Mouse (Mus musculus) liver, postnatal 0 days (tissue): Measurements from ENCODE around the gene Pgs1. TPM values are rescaled to one million over a fixed set of nuclear protein-coding genes. Genes with fewer than 3 reads are reported as not detected.

Experiments
- ATAC-seq: fragments of 200-750 bp; cut with Nextera tagmentation; 2 replicates; pipeline ENCODE4 v1.8.0; 2017; ENCODE audit warnings: mild to moderate bottlenecking, moderate library complexity
- DNase-seq: peaks from one replicate; pipeline ENCODE4 v3.0.0-alpha.2; 2016
- H3K27ac ChIP-seq: fragments of 300-500 bp; sonication (generic); 2 replicates; pipeline ENCODE4 v1.5.1; 2014; ENCODE audit warnings: antibody characterized with exemption, moderate library complexity, mild to moderate bottlenecking, low read depth
- H3K27me3 ChIP-seq: fragments of 300-500 bp; sonication (generic); 2 replicates; pipeline ENCODE4 v1.6.1; 2014; ENCODE audit warnings: low read length, control low read depth, mixed read lengths; ENCODE audit not compliant: insufficient read depth
- H3K36me3 ChIP-seq: fragments of 300-500 bp; sonication (generic); replicated peaks from 2 replicates; pipeline ENCODE4 v1.6.1; 2014; ENCODE audit warnings: mild to moderate bottlenecking, control low read depth, low read length, moderate library complexity, mixed read lengths; ENCODE audit not compliant: insufficient read depth
- H3K4me1 ChIP-seq: fragments of 300-500 bp; sonication (generic); 2 replicates; pipeline ENCODE4 v1.6.1; 2014; ENCODE audit warnings: antibody characterized with exemption, mild to moderate bottlenecking, control low read depth; ENCODE audit not compliant: insufficient read depth
- H3K4me2 ChIP-seq: fragments of 300-500 bp; sonication (generic); 2 replicates; pipeline ENCODE4 v1.6.1; 2014; ENCODE audit warnings: low read depth, mild to moderate bottlenecking, low read length, moderate library complexity, mixed read lengths
- H3K4me3 ChIP-seq: fragments of 300-500 bp; sonication (generic); 2 replicates; pipeline ENCODE4 v1.5.1; 2014; ENCODE audit warnings: low read depth, low read length
- H3K9ac ChIP-seq: fragments of 300-500 bp; sonication (generic); replicated peaks from 2 replicates; pipeline ENCODE4 v1.6.1; 2014; ENCODE audit warnings: mild to moderate bottlenecking, moderate library complexity
- H3K9me3 ChIP-seq: fragments of 300-500 bp; sonication (generic); 2 replicates; pipeline ENCODE4 v1.6.1; 2016; ENCODE audit warnings: mild to moderate bottlenecking, control low read depth, low read length, mixed read lengths
- CTCF ChIP-seq: sonication (generic); IDR thresholded peaks from 2 replicates; pipeline ENCODE4 v1.5.1; 2016; ENCODE audit warnings: antibody characterized with exemption, low read depth
- EP300 ChIP-seq: IDR thresholded peaks from 2 replicates; pipeline ENCODE4 v1.6.1; 2016; ENCODE audit warnings: antibody characterized with exemption, low read depth, mild to moderate bottlenecking
- WGBS: fragments of 180-500 bp; shearing (Covaris S2); extraction: QIAGEN DNeasy Blood & Tissue Kit; methylation state at CpG from one replicate; pipeline ENCODE4 v1.1.7; 2014; ENCODE audit not compliant: insufficient replicate concordance; 5-methylcytosine and 5-hydroxymethylcytosine counted together
- polyA plus RNA-seq: library from polyadenylated mRNA; unstranded; fragments of >200 nt; fragmentation: Nextera tagmentation; extraction: Ambion mirVana; gene quantifications from 2 replicates; pipeline ENCODE4 v1.2.1, GENCODE M21; 2015

The Pgs1 gene
- polyA plus RNA-seq, 1 experiment from 2014 or later, result 10.1 TPM

DNA sequence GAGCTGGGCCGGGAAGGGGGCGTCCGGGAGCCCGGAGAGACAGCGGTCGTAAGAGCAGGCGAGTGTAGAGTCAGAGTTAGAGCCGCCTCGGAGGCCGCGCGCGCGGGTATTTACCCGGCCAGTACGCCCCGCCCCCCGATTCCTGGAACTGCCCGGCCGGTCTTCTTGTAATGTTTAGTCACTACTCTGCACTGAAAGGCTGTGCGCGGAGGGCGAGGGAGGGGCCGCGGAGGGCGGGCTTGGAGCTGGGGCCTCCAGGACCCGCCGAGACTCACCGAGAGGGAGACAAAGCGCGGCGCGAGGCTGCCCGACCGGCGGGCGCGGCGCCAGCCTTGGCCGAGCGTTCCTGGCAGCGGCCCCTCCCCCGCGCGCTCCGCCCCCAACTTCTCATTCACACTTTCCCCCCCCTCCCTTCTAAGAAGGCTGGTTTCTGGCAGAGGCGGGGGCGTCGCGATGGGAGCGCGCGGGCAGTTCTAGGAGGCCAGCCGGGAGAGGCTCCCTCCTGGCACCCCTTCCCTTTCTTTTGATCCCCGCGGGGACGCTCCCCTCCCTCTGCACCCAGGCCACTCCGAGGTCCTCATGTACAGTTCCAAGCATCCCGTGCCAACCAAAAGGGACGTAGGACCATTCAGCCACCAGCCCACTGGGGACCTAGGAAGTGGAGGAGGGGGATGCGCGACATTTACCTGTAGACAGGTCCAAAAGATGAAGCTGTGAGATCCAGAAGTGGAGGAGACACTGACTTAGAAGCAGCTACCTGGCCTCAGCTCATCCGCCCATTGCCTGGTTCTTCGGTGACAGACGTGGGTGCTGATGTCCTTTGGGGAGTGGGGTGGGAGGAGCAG lies 16.8 kb upstream of the Pgs1 start:
- Histone ChIP-seq H3K27ac (peak overlapping the region; percentile 95), H3K9me3 (no peaks in the 10 kb centered on the region), H3K27me3 (peaks cover 28% of the 10 kb centered on the region), H3K4me3 (peak overlapping the region; percentile 80), H3K4me1 (peaks cover 54% of the 10 kb centered on the region), H3K4me2 (peak overlapping the region; percentile 88), H3K9ac (peak overlapping the region; percentile 86), H3K36me3 (peaks cover 11% of the 10 kb centered on the region)
- peak; percentile 58 for TF ChIP-seq EP300
- no peak; the same call in 1 of the 2 replicates for TF ChIP-seq CTCF
- DNase-seq (peak; percentile 96), ATAC-seq (peak; percentile 86)
- under 1% methylated on average over 52 of the region's 65 CpGs for WGBS

DNA sequence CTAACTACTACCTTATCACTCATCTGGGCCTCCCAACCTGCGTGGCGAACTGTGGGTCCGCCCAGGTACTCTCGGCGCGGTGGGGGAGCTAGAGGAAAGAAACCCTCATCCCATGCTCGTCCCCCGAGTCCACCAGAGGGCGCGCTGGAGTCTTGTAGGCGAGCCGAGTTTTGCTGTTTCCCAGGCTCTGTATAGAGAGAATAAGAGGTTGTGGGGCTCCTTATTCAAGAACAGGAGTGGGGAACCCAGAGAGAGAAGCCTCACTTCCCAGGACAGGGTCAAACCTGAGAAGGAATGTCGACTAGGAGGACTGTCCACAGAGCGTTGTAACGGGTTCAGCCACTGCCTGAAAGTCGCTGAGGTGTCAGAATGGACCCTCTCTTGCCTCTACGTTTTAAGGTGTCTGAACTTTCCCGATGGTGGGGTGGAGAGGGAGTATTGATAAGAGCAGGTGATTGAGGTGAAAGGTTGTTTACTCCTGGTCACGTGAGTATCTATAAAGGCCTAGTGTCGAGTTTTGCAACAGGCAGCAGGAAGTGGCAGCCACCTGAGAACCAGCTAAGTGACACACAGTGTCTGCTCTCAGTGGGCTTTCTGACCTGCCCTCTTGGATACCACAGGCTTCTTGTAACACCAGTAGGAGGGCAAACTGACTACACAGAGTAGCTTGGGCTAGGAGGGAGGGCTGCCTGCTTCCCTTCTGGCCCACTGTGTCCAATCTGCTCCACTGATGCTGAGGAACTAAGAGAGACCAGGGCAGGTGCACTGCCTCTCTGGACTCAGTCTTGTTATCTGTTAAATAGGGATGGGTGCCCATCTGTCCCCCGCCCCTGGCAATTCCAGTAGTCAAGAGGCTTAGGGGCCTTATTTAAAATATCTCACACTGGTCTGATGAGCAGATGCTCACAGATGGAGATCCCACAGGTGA lies 15.9 kb upstream of the Pgs1 start, which contains the start of gene Socs3:
TSS of gene Socs3 (minus strand) at position 103 of the 928 bp plus-strand sequence.
- Histone ChIP-seq H3K4me2 (peak within 1 kb of the TSS; percentile 88), H3K9ac (peak within 1 kb of the TSS; percentile 86), H3K4me3 (peak within 1 kb of the TSS; percentile 80), H3K9me3 (no peaks in the 10 kb centered on the region), H3K4me1 (peaks cover 54% of the 10 kb centered on the region), H3K27ac (peak within 1 kb of the TSS; percentile 95), H3K36me3 (peaks cover 11% of the 10 kb centered on the region), H3K27me3 (peaks cover 28% of the 10 kb centered on the region)
- DNase-seq (peak; percentile 96), ATAC-seq (peak; percentile 53)
- TF ChIP-seq CTCF (peak; percentile 95), EP300 (no peak)
- WGBS, result 10% methylated on average over 21 of the region's 21 CpGs

DNA sequence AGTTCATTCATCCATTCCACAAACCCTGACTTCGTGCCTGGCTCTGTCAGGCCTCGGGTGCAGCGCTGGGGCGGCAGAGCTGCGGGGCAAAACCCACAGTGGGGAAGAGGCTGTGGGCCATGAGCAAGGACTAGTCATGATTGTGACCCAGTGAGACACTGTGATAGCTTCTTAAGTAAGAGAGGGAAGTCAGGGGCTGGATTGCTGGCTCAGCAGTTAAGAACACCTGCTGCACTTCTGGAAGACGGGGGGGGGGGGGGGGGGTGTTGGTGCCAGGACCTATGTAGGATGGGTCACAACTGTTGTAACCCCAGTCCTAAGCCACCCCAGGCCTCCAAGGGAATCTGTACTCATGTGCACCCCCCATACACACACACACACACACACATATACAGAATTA lies 15.0 kb upstream of the Pgs1 start:
- Histone ChIP-seq H3K4me2 (no peak overlapping the region), H3K9me3 (no peaks in the 10 kb centered on the region), H3K4me1 (peaks cover 54% of the 10 kb centered on the region), H3K36me3 (peaks cover 11% of the 10 kb centered on the region), H3K9ac (no peak overlapping the region), H3K27me3 (peaks cover 25% of the 10 kb centered on the region), H3K27ac (no peak overlapping the region), H3K4me3 (no peak overlapping the region)
- no peak for ATAC-seq
- TF ChIP-seq CTCF (no peak), EP300 (no peak)
- no peak for DNase-seq
- WGBS, result 74% methylated on average over 5 of the region's 6 CpGs

DNA sequence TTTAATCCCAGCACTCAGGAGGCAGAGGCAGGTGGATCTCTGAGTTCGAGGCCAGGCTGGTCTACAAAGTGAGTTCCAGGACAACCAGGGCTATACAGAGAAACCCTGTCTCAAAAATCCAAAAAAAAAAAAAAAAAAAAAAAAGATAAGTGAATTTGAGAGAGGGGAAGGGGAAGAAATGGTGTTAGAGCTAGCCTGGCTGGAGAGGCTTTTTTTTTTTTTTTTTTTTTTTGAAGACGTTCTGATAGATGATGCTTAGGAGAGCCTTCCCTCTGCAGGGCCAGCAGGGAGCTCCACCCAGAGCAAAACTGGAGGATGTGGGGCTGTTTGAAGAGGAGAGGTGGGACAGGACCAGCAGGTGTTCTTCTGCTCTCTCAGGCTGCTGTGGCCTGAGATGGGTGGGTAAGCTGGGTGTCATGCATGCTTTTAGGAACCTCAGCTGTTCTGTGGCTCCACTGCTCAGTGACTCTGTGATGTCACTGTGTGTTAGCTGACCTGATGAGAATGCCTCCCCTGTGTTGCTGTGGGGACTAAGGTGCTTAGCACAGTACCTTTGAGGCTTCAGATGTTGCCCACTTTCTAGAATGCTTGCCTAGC lies 14.3 kb upstream of the Pgs1 start:
- Histone ChIP-seq H3K27ac (no peak overlapping the region), H3K4me1 (peaks cover 54% of the 10 kb centered on the region), H3K9ac (no peak overlapping the region), H3K27me3 (peaks cover 21% of the 10 kb centered on the region), H3K4me2 (no peak overlapping the region), H3K36me3 (peaks cover 10% of the 10 kb centered on the region), H3K9me3 (no peaks in the 10 kb centered on the region), H3K4me3 (no peak overlapping the region)
- DNase-seq (no peak), ATAC-seq (no peak)
- 37% methylated on average over 2 of the region's 2 CpGs for WGBS
- TF ChIP-seq CTCF (no peak), EP300 (no peak)

DNA sequence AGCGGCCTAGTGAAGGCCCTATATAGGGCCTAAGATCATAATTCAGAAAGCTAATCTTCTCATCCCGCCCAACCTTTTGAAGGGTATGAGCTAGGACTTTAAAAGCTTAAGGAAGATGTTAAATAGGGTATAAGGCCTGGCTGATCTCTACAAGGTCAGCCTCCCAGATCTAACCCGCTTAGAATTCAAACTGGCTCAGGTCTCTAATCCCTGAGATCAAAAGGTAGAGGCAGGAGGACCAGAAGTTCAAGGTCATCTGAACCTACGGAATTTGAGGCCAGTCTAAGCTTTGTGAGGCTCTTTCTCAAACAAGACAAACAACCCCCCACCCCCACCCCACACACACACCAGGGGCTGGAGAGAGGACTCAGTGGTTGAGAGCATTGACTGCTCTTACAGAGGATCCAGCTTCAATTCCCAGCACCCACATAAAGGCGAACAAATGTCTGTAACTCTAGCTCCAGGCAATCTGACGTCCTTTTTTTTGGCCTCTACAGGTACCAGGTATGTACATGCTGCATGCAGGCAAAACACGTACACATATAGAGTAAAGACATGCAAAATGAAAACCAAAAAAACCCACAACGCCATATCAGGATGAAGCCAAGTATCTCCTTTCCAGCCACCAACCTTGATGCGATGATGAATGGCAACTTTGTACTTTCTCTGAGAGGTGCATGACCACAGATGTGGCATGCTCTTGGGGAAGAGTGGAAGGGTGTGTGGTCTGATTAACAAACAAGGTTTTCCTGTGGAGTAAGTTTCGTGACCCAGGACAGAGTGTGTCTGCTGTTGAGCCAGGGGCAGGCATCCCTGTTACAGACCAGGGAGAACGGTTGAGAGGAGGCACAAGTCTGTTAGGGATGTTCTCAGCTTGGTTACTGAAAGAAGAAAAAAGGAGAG lies 13.2 kb upstream of the Pgs1 start:
- H3K9me3 ChIP-seq, result no peaks in the 10 kb centered on the region
- ATAC-seq, result no peak
- DNase-seq, result no peak
- H3K4me2 ChIP-seq, result no peak overlapping the region
- H3K27ac ChIP-seq, result no peak overlapping the region
- no peak overlapping the region for H3K4me3 ChIP-seq
- no peaks in the 10 kb centered on the region for H3K36me3 ChIP-seq
- 57% methylated on average over 11 of the region's 11 CpGs for WGBS
- no peak overlapping the region for H3K9ac ChIP-seq
- peaks cover 9% of the 10 kb centered on the region for H3K27me3 ChIP-seq
- TF ChIP-seq EP300 (no peak), CTCF (no peak)
- peaks cover 45% of the 10 kb centered on the region for H3K4me1 ChIP-seq
